Mouse (Mus musculus): ENCODE measurements around the gene Qsox2. TPM values are rescaled to one million over a fixed set of nuclear protein-coding genes. Genes with fewer than 3 reads are reported as not detected.

Gene Qsox2
- polyA plus RNA-seq, 1 experiment from 2014 or later: 18.3 TPM

DNA sequence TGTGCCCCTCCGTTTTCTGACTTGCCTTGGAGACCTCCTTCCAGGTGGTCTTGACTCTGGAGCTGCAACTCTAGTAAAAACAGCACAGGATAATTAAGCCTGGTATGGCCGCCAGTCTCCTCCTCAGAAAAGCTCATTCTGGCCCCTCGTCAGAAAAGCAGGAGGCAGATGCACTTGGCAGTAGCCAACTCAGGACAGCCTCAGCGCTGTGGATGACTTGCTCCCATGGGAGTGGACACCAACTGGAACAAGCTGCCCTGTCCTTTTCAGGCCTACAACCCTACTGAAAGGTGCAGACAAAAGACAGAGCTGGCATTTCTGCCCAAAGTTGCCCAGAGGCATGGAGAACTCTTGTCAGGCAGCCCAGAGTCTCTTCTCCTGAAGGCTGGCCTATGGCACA is 17.5 kb upstream of the Qsox2 start:
- 53% methylated on average over 4 of the region's 4 CpGs for WGBS
- Histone ChIP-seq H3K4me1 (peaks cover 7% of the 10 kb centered on the region; the same call in 1 of the 2 replicates), H3K9ac (no peak overlapping the region), H3K4me3 (no peak overlapping the region), H3K36me3 (no peaks in the 10 kb centered on the region), H3K4me2 (no peak overlapping the region), H3K27ac (no peak overlapping the region), H3K27me3 (no peaks in the 10 kb centered on the region), H3K9me3 (no peaks in the 10 kb centered on the region)
- ATAC-seq (ENCODE audit: insufficient number of reproducible peaks, insufficient read depth, low FRiP score, low TSS enrichment, low read depth): no peak

DNA sequence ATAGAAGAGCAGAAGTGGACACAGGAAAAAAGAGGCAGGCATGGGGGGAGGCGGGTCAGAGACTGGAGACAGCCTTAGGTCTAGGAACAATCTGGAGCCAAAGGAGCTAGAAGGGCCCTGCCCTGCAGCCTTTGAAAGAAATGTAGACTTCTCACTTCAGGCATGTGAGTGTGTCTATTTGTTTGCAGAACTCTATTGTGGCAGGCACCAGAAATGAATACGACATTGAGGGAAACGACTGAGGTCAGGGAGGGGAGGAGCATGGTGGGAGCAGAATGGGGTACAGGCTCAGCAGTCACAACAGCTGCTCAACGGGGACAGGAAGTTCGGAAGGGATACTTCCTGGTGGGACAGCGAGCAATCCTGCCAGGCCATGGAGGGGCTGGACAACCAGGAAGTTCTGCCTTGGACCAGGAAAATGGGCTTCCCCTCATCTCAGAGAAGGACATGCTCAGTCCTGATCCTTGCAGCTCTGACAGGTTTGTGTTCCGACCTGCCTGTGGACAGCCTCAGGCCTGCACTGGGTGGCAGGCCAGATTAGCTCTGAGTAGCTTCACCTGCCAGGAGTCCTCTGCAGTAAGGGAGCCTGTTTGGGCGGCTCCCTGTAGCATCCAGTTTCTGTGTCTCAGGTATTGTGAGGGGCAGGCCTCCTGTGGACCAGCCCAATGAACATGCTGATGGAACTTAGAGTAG is 15.3 kb upstream of the Qsox2 start:
- Histone ChIP-seq H3K4me2 (no peak overlapping the region), H3K9me3 (no peaks in the 10 kb centered on the region), H3K36me3 (no peaks in the 10 kb centered on the region), H3K9ac (no peak overlapping the region), H3K27ac (no peak overlapping the region), H3K27me3 (no peaks in the 10 kb centered on the region), H3K4me1 (peaks cover 7% of the 10 kb centered on the region; the same call in 1 of the 2 replicates), H3K4me3 (no peak overlapping the region)
- 62% methylated on average over 8 of the region's 8 CpGs for WGBS
- no peak; the same call in 1 of the 2 replicates for ATAC-seq (ENCODE audit: insufficient number of reproducible peaks, insufficient read depth, low FRiP score, low TSS enrichment, low read depth)

DNA sequence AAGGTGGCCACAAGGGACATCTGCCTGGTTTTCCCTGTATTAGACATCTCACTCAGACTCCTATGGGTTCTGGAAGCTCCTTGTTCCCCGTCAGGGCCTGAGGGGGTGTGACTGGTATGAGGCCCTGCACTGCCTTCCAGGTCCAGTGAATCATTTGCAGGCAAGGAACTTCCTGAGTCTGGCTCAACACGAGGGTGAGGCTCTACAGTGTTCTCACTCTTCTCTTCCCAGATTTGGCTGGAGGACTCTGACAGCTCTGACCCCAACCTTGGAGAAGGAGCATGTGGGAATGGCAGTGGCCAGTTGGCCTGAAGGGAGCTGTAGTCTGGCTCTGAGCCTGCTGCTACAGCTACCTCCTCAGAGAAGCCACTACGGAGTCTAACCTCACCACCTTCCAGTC is 10.2 kb upstream of the Qsox2 start:
- no peak for ATAC-seq (ENCODE audit: insufficient number of reproducible peaks, insufficient read depth, low FRiP score, low TSS enrichment, low read depth)
- no peak overlapping the region for H3K9ac ChIP-seq
- H3K4me1 ChIP-seq: 0 out of 2 replicates have a peak, but pooled peaks cover under 1% of the 10 kb centered on the region
- no peak overlapping the region for H3K4me3 ChIP-seq
- no peak overlapping the region for H3K4me2 ChIP-seq
- no peaks in the 10 kb centered on the region for H3K27me3 ChIP-seq
- 48% methylated on average over 3 of the region's 3 CpGs for WGBS
- no peak overlapping the region for H3K27ac ChIP-seq
- no peaks in the 10 kb centered on the region for H3K36me3 ChIP-seq
- H3K9me3 ChIP-seq: no peaks in the 10 kb centered on the region

DNA sequence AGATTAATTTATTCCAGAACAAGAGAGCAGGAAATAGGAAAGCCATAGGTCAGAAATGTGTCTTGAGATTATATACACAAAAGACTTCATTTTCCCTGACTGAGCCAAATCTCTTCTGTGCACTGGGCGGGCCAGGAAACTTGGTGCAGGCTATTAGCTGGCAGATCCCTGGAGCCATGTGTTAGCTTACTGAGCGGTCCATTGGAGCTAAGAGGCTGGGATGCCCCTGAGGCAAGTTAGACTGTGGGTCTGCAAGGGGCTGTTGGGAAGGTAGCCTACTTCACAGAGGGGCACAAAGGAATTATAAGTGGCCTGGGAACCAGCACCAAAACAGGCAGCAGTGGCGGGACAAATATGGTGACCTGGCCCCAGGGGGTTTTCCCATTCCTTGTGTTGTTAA is 3.5 kb upstream of the Qsox2 start:
- Histone ChIP-seq H3K36me3 (no peaks in the 10 kb centered on the region), H3K4me3 (no peak overlapping the region), H3K9ac (no peak overlapping the region), H3K27me3 (no peaks in the 10 kb centered on the region), H3K9me3 (no peaks in the 10 kb centered on the region), H3K27ac (no peak overlapping the region), H3K4me1 (peaks cover 13% of the 10 kb centered on the region), H3K4me2 (no peak overlapping the region)
- ATAC-seq (ENCODE audit: insufficient number of reproducible peaks, insufficient read depth, low FRiP score, low TSS enrichment, low read depth): no peak
- 39% methylated on average over 3 of the region's 3 CpGs for WGBS

DNA sequence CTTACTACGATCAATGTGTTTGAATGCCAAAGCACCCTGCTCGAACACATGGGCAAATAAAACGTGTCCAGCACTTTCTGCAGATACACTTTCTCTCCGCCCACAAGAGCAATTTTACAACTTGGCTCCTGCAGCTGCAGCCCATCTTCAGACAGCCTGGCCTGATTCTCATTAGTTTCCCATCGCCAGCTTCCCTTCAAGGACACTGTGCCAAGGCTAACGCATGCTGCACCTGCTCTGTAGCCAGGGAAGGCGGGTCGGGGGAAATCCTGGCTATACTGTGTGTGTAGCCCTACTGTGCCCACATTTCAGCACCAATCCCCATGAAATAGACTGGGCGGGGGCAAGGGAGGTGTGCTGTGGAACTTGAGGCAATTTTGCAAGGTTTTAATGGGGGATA is 3.0 kb upstream of the Qsox2 start:
- H3K4me1 ChIP-seq: peaks cover 13% of the 10 kb centered on the region
- no peak overlapping the region for H3K9ac ChIP-seq
- no peak overlapping the region for H3K4me2 ChIP-seq
- H3K27ac ChIP-seq: no peak overlapping the region
- H3K27me3 ChIP-seq: no peaks in the 10 kb centered on the region
- no peak overlapping the region for H3K4me3 ChIP-seq
- no peak for ATAC-seq (ENCODE audit: insufficient number of reproducible peaks, insufficient read depth, low FRiP score, low TSS enrichment, low read depth)
- H3K36me3 ChIP-seq: no peaks in the 10 kb centered on the region
- no peaks in the 10 kb centered on the region for H3K9me3 ChIP-seq
- WGBS: 51% methylated on average over 9 of the region's 9 CpGs

DNA sequence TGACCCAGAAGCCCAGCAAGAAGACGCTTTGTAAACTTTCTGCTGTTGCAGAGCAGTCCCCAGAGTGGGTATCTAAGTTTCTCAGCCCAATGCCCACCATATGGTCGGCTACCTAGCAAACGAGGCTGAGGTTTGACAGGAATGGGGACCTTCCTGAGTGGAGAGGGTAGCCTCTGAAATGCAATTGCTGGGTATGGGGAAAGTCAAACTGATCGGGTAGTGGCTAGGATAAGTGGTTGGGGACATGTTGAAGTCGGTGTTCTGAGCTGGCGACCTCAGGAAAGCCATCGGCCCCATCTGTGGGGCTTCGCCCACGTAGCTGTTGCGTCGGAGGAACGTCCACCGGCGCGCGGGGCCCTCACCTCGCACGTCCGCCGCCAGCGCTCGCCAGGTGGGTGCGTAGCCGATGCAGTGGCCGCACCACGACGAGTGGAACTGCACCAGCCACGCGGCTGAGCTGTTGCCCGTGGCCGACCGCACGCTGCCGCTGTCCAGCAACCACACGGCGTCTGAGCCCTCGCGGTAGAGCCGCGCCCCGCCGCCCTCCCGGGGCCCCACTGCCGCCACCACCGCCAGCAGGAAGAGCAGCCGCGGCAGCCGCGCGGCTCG is 540 bp downstream of the Qsox2 start:
- H3K27ac ChIP-seq: peak overlapping the region; percentile 78
- H3K4me1 ChIP-seq: peaks cover 13% of the 10 kb centered on the region
- peak overlapping the region; percentile 88 for H3K9ac ChIP-seq
- H3K27me3 ChIP-seq: no peaks in the 10 kb centered on the region
- H3K36me3 ChIP-seq: no peaks in the 10 kb centered on the region
- ATAC-seq (ENCODE audit: insufficient number of reproducible peaks, insufficient read depth, low FRiP score, low TSS enrichment, low read depth): peak; percentile 67
- no peaks in the 10 kb centered on the region for H3K9me3 ChIP-seq
- under 1% methylated on average over 50 of the region's 51 CpGs for WGBS
- H3K4me3 ChIP-seq: peak overlapping the region; percentile 90
- H3K4me2 ChIP-seq: peak overlapping the region; percentile 77

DNA sequence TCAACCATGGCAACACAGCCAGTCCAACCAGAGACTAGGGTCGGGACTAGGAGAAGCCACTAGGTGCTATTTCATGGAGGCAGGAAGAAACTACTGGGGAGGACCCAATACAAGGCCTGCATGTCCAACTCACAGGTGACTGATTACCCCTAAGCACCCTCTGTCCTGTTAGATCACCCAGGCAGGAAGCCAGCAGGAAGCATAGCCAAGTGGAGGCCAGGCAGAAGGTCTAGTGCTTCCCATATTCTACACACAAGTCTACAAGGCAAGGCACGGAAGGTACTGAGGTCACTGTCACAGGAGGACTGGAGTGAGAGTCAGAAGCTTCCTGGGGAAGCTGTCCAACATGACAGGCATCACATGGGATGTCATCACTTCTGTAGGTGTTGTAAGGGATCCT is 2.6 kb downstream of the Qsox2 start:
- H3K9me3 ChIP-seq: no peaks in the 10 kb centered on the region
- 84% methylated on average over 2 of the region's 2 CpGs for WGBS
- ATAC-seq (ENCODE audit: insufficient number of reproducible peaks, insufficient read depth, low FRiP score, low TSS enrichment, low read depth): no peak
- no peak overlapping the region for H3K27ac ChIP-seq
- no peak overlapping the region for H3K9ac ChIP-seq
- no peaks in the 10 kb centered on the region for H3K27me3 ChIP-seq
- no peaks in the 10 kb centered on the region for H3K36me3 ChIP-seq
- H3K4me2 ChIP-seq: no peak overlapping the region
- peaks cover 10% of the 10 kb centered on the region for H3K4me1 ChIP-seq
- no peak overlapping the region for H3K4me3 ChIP-seq

DNA sequence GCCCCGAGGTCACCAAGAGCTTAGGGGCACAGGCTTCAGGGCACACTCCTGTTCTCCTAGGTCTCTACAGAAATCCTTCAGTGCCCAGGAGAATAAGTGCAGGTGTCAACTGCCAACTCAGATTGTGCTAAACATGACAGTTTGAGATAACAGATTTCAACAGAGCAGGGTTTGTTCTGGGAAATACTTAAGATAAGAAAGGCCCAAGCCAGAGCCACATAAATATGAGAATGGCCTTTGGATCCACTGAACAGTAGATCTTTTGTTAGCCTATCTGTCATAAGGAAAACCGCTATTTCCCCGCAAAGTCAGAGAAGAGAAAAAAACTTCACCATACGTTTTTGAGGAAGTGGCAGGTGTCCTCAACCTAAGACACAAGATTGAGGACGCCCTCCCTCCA is 3.1 kb downstream of the Qsox2 start:
- no peak overlapping the region for H3K9ac ChIP-seq
- no peaks in the 10 kb centered on the region for H3K9me3 ChIP-seq
- no peak overlapping the region for H3K4me3 ChIP-seq
- WGBS: 84% methylated on average over 5 of the region's 5 CpGs
- H3K4me1 ChIP-seq: peaks cover 10% of the 10 kb centered on the region
- no peak overlapping the region for H3K4me2 ChIP-seq
- ATAC-seq (ENCODE audit: insufficient number of reproducible peaks, insufficient read depth, low FRiP score, low TSS enrichment, low read depth): no peak
- no peaks in the 10 kb centered on the region for H3K36me3 ChIP-seq
- no peaks in the 10 kb centered on the region for H3K27me3 ChIP-seq
- H3K27ac ChIP-seq: no peak overlapping the region

DNA sequence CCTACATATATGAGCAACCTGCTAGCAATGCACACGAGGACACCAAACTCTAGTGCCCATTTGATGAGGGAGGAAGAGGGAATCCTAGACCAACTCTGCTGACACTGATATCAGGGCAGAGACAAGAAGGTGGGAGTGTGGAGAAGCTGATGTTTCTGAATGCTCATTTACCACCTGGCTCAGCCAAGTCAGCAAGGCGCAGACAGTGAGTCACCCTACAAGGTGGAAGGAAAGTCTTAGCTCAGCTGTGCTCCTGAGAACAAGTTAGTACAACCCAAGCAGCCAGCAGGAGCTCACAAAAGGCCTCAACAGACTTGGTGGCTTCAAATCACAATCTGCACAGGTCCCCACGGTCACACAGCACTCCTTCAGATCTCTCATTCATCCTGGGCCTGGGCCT is 6.0 kb downstream of the Qsox2 start:
- no peak for ATAC-seq (ENCODE audit: insufficient number of reproducible peaks, insufficient read depth, low FRiP score, low TSS enrichment, low read depth)
- H3K27ac ChIP-seq: no peak overlapping the region
- H3K4me2 ChIP-seq: no peak overlapping the region
- 82% methylated on average over 3 of the region's 3 CpGs for whole genome bisulfite sequencing
- H3K9ac ChIP-seq: no peak overlapping the region
- no peaks in the 10 kb centered on the region for H3K27me3 ChIP-seq
- H3K4me3 ChIP-seq: no peak overlapping the region
- no peaks in the 10 kb centered on the region for H3K9me3 ChIP-seq
- H3K4me1 ChIP-seq: peaks cover 5% of the 10 kb centered on the region
- H3K36me3 ChIP-seq: peaks cover 5% of the 10 kb centered on the region; the same call in 1 of the 2 replicates

DNA sequence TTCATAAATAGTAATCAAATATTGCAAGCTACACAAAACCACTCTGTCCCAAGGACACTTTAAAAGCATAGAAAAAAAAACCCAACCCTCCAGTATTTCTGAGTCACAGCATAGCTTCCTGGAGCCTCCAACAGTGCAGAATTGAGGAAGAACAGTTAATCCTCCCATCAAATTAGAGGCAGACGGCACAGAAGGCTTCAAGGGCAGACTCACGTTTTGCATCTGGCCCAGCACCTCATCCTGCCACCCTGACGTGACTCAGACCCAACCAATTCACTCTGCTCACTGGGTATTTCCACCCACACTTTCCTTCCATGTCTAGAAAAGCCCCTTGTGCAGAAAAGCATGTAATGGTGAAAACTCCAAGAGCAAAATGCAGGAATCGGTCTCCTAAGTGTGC is 7.1 kb downstream of the Qsox2 start:
- Histone ChIP-seq H3K4me1 (no peaks in the 10 kb centered on the region), H3K4me3 (no peak overlapping the region), H3K4me2 (no peak overlapping the region), H3K27ac (no peak overlapping the region), H3K9me3 (no peaks in the 10 kb centered on the region), H3K9ac (no peak overlapping the region), H3K36me3 (peaks cover 16% of the 10 kb centered on the region; the same call in 1 of the 2 replicates), H3K27me3 (no peaks in the 10 kb centered on the region)
- ATAC-seq (ENCODE audit: insufficient number of reproducible peaks, insufficient read depth, low FRiP score, low TSS enrichment, low read depth): no peak
- 48% methylated on average over 4 of the region's 4 CpGs for WGBS

DNA sequence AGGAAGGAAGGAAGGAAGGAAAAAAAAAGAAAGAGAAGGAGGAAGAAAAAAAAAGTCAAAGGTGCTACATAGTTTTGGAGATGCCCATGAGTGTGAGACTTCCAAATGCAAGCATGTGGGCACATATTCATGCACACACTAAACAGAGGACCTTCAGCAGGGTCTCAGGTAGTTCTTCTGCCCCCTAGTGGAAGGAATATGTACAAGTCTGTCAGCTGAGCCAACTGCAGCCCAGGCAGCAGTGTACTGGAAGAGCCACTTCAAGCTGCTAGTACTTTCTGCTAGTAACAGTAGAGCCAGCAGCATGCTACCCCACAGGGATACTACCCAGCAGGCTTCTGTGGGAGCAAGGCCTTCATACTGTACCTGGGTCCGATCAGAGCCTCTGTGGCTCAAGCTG is 9.5 kb downstream of the Qsox2 start:
- H3K27me3 ChIP-seq: no peaks in the 10 kb centered on the region
- no peak; the same call in 1 of the 2 replicates for ATAC-seq (ENCODE audit: insufficient number of reproducible peaks, insufficient read depth, low FRiP score, low TSS enrichment, low read depth)
- H3K9ac ChIP-seq: 0 out of 2 replicates have a peak overlapping the region, but pooled peaks have one; percentile 44
- H3K36me3 ChIP-seq: peaks cover 36% of the 10 kb centered on the region
- no peaks in the 10 kb centered on the region for H3K9me3 ChIP-seq
- no peak overlapping the region for H3K4me2 ChIP-seq
- H3K27ac ChIP-seq: no peak overlapping the region
- no peak overlapping the region for H3K4me3 ChIP-seq
- 47% methylated on average over 1 of the region's 1 CpGs for WGBS
- H3K4me1 ChIP-seq: no peaks in the 10 kb centered on the region

DNA sequence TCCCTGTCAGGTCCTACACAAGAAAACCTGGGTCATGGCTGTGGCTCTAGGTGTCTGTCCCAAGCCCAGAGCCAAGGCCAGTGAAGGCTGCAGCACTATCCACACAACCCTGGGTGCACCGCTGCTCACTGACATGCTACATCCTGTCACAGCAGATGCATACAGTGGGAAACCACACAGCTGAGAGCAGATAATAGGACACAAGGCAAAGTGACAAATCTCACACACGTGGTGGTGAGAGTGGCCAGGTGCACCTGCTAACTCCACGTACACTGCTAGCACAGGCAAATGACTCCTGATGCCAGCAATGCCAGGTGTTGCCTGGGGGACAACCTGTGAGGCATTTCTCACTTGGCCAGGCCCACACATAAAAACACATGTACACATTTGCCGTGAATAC is 12.1 kb downstream of the Qsox2 start:
- ATAC-seq (ENCODE audit: insufficient number of reproducible peaks, insufficient read depth, low FRiP score, low TSS enrichment, low read depth): no peak
- Histone ChIP-seq H3K4me3 (no peak overlapping the region), H3K27ac (no peak overlapping the region), H3K36me3 (peaks cover 60% of the 10 kb centered on the region), H3K4me1 (no peaks in the 10 kb centered on the region), H3K27me3 (no peaks in the 10 kb centered on the region), H3K9ac (no peak overlapping the region), H3K9me3 (no peaks in the 10 kb centered on the region), H3K4me2 (no peak overlapping the region)
- 89% methylated on average over 4 of the region's 4 CpGs for WGBS
